Mouse (Mus musculus) left cerebral cortex, postnatal 14 days (tissue): Measurements from ENCODE around the gene Arl10. TPM values are rescaled to one million over a fixed set of nuclear protein-coding genes. Genes with fewer than 3 reads are reported as not detected.

Experiments used
- DNase-seq, 2 experiments: peaks; one replicate each; pipeline ENCODE4 v3.0.0; 2021 to 2022; ENCODE audit warnings: low spot score in 2 of 2, mixed read lengths in 1 of 2
- intact Hi-C: fragments of 180-260 bp; cut with DNase I; formaldehyde crosslinking; loops from one replicate; pipeline ENCODE4 v1.15.1; 2025
- total RNA-seq, 2 experiments: library from RNA; stranded (reverse); gene quantifications; 2 replicates each; pipeline ENCODE4 v1.2.3; 2021

Arl10 gene
- total RNA-seq, 2 experiments from 2014 or later, result 25.6 to 28.5 TPM

DNA sequence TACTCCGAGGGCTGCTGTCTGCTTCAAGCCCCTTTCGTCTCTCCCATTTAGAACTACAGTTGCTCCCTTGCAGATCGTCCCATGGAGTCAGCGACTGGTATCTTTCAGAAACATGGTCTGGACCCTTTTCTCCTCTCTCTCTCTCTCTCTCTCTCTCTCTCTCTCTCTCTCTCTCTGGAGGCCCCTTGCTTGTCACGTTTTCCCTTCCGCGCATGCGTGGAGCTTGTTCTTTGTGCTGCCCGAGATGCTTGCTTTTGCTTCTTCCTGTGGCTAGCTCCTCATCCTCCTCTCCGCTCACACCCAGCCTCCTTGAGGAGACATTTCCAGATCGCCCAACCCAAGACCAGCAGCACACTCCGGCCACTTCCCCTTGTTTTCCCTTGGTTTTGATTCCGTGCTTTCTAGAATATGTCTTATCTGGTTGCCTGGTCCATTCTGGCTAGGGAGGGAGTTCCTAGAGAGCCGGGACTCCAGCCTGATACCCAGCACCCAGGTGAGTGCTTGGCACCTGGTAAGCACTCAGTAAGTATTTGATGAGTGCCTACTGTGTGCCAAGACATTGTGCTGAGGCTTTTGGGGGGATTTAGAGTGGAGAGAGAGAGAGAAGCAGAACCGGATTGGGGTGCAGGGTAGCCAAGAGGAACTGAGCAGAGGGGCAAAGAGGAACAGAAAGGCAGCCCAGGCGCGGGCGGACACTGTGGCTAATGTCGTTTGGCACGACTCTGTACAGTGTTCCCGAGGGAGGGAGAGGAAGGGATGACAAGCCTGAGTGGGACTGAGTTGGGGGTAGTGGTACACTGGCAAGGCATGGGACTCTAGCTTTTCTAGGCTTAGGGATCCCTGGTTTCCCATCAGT lies 3.1 kb downstream of the Arl10 start:
- no peak for DNase-seq
- intact Hi-C loops, result no loop called here

DNA sequence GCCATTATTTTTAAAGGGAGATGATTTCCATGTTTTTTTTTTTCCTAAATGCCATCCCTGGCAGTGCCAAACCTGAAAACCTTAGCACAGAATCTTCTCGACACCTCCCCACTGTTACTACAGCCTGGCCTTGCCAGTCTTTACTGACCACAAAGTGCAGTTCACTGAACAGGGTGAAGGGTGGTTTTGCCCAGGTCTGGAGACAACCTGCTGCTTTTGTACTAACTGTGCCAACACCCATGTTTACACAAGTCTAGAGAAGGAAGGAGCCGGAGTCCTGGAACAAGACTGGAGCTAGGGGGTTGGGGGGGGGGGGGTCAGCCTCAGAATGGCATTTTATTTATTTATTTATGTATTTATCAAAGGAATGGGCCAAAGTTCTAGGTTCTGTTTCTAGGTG lies 6.6 kb downstream of the Arl10 start:
- no peak for DNase-seq
- intact Hi-C loops, result no loop called here

DNA sequence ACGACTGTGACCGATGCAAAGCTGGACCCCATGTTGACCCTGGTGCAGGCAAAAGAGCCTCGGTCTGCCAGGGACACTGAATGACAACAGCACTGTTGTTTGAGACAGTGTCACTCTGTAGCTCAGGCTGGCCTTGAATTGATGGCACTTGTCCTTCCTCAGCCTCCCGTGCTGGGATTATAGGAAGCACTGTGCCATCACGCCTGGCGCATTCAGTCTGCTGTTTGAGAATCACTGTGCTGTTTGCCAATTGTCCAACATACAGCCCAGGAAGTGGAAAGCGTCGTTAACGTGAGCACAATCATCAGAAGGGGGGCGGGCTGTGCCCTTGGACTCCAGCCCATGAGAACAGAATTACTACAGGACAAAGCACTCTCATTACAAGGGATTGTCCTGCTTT lies 7.3 kb downstream of the Arl10 start:
- DNase-seq, result no peak
- intact Hi-C loops, result no loop called here

DNA sequence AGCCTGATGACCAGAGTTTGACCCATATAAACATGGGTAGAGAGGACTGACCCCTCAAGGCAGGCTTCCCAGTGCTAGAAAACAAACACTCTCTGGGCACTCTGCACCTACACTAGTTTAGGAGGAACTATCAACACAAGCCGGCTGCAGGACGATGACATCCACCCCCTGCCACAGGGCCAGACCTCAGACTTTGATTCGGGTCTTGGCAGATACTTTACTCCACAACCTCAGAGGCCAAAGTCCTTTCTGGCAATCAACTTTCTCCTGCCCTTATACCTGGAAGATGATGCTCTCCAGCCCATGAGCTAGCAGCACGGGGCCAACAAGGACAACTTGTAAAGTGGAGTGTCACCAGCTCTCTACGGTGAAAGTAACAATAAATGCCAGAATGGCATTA lies 8.0 kb downstream of the Arl10 start:
- intact Hi-C loops, result no loop called here
- no peak for DNase-seq

DNA sequence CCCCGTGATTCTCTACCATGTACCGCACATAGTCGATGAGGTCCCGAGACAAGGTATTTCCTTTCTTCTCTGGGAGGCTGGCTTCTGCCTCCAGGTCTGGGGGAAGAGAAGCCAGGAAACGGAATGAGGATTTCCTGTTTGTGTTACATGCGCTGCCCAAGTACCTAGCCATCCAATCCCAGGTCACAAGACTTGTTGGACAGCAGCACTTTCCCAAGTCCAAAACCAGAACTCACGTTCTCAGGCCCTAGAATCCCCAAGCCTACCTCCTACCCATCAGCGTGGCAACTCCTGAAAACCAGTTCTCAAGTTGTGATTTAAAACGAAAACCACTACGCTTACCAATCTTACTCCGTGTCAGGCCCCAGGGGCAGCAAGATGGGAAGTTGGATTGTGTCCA lies 11.0 kb downstream of the Arl10 start:
- DNase-seq, result no peak
- intact Hi-C loops, result no loop called here

DNA sequence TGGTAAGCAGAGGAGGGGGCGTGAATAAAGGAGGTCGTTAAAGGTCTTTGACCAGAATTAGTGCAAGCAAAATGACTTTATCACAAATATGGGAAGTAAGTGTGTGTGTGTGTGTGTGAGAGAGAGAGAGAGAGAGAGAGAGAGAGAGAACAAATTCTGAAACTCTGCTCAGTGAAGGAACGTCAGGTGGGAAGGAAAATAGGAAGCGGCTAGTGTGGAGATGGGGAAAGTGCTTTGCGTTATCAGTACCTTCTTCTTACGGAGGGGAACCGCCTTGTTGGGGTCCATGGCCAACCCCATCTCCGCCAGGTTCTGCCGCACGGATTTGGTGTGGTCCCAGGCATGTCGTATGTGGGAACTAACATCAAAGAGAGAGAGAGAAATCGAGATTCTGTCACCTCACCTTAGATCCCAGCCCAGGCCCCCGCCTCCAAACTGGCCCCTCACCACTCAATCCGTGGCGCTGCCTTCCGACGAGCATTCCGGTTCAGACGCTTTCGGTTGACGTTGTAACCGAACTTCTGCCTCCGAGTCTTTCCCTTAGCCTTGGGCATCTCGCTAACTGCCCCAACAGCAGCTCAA lies 14.7 kb downstream of the Arl10 start:
- intact Hi-C loops, result no loop called here
- no peak for DNase-seq

DNA sequence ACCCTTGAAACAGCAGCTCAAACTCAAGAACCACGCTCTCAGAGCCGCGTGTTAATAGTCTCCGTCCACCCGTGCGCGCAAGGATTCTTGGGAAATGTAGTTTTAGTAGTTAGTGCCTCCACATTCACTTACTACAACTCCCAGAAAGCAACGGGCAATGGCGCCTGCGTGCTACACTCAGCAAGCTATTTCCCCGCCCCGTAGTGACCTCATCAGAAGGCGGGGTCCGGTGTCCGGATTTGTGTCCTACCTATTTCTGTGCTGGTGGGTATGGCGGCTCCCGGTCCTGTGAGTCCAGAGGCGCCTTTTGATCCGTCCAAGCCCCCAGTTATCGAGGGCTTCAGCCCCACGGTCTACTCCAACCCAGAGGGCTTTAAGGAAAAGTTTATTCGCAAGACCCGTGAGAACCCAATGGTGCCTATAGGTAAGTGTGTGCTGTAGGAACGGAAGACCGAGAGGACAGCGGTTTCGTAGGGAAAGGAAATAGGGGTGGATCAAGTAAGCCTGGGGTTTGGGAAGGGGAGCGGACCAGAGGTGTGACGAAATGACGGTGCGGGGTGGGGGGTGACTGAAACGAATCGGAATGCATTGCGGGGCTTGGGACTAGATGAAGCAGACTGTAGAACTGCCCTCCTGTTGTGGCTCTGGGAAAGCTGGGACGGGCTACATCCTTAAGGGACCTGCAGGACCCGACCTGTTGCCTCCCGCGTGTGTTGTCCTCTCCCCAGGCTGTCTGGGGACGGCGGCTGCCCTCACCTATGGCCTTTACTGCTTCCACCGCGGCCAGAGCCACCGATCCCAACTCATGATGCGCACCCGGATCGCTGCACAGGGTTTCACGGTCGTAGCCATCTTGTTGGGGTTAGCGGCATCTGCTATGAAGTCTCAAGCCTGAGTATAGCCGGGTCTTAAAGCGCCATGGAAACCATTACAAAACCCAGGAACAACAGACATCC lies 15.5 kb downstream of the Arl10 start, which contains the start of the genes Nop16 and Higd2a:
Gene Nop16, minus strand, starts transcription at position 95 of the 956 bp plus-strand sequence.
Gene Higd2a, plus strand, starts transcription at position 212 of the 956 bp plus-strand sequence.
- intact Hi-C loops, result no loop called here
- DNase-seq, result peak; percentile 97 to 99

DNA sequence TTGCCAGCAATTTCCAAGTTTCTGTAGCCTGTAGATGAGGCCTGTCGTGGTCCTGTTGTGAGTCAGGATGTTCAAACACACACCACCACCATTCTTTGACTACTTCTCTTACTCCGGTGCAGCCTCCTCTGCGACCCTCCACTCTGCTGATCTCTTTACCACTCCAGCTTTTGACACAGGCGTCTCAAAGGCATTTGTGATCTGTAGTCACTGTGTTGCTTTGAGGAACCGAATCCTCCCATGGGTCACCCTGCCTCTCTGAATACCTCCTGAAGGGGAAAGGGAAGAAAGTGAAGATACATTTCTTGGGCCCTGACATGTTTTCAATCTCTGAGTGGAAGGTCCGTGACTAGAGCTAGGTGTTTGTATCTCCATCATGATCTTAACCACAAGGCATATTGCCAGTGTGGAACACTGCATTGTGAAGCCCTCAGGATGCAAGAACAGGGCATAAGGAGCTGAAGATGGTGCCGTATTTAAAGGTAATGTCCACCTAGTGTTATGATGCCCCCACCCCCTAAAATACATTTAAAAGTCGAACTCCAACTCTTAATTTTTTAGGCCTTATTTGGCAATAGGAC lies 17.1 kb downstream of the Arl10 start:
- intact Hi-C loops, result no loop called here
- DNase-seq, result no peak

DNA sequence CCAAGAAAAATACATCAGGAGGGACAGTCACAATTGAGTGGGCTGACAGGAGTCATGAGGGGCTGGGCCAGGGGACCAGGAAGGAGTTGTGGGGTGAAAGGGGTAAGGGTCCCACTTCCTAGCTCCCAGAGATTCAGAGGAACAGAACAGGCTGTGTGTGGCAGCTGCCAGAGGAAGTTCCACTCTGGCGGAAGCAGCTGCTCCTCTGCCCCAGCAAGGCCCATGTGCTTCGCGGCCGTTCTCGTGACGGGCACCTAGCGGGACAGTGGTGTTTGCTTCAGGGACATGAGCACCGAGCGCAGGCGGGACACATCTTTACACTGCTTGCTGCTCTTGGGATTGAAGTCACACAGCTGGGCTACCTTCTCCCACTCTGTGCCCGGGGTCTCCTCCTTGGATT lies 18.8 kb downstream of the Arl10 start:
- no peak for DNase-seq

DNA sequence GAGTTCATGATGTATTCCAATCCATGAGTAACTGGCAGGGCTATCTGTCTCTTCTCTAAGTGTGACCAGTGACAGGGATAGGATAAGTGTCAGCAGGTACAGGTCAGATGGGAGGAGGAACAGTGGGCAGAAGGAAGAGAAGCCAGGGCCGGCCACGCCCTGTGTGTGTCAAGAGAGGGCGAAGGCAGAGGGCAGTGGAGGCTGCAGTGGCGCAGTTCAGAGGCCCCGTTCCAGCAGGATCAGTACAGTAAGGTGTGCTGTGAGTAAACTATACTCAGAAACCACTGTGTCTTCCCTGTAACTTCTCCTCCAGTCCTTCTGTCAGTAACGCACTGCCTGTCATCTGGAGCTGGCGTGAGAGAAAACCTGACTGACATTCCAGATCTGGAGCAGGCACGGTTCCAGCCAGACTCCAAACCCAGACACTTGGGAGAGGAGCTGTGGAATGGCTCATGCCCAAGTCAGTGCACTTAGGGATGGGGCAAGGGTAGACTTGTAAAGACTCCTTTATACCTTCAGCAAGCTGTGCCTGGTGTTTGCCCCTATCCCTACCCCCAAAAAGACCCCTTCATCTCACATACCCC lies 21.4 kb downstream of the Arl10 start:
- no peak for DNase-seq
- intact Hi-C loops, result no loop called here

More for the DNA sequence above, 18.8 kb downstream of the Arl10 start:
- intact Hi-C loops, result no loop called here

DNA sequence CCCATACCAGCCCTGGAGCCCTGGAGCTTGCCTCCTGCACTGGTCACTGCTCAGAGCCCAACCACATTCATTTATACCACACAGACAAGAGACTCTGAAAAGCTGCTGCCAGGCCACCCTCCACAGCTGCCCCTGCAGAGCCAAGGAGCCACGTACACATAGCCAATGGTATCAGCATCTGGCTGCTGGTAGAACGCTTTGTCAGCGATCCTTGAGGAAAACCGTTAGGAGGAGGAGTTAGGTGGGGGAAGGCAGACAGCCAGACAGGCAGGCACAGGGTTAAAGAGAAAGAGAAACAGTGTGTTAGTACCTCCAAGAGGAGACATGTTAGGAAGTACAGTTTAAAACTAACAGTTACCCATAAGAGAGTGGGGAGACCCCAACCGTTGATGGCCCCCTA lies 22.1 kb downstream of the Arl10 start:
- no peak for DNase-seq
- intact Hi-C loops, result no loop called here

DNA sequence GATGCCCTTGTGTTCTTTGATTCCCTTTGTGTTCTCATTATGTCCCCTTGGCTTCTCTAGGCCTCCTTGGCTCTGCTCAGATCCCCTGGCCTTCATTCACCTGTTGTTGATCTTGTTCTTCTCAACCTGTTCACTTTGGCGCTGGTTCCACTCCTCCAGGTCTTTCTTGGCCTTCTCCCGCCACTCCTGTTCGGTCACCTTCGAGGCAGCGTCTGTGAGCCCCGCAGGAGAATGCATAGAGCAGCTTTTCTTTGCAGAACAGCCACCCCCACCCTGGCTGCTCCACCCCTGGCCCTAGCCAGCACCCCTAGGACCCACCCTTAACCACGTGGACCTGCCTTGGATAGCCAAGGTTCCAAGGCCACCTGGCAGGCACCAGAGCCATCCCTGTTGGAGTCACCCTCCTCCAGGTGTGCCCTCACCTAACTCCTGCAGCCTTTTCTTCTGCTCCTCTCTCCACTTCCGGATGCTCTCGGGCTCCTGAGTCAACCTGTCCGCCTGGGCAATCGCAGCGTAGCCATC lies 23.9 kb downstream of the Arl10 start:
- intact Hi-C loops, result no loop called here

DNA sequence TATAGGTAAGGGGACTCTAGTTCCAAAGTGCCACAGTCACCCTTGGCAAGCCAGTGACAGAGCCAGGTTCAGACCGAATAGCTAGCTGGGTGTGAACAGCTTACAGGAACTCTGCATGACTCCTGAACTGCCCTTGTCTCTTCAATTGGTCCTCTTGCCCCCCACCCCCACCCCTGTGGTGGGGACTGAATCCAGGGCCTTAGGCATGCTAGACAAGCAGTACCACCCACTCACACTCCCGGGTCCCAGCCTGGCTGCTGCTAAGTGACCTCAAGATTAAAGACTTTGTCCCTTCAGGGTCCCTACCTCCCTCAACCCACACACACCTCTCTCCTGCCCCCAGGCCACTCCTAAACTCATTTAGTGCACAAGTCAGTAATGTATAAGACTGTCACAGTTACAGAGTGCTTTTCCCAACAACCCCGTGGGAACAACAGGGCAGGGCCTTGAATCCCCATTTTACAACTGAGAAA lies 27.9 kb downstream of the Arl10 start:
- intact Hi-C loops, result no loop called here
- DNase-seq, result no peak

More for the DNA sequence above, 23.9 kb downstream of the Arl10 start:
- DNase-seq, result no peak

DNA sequence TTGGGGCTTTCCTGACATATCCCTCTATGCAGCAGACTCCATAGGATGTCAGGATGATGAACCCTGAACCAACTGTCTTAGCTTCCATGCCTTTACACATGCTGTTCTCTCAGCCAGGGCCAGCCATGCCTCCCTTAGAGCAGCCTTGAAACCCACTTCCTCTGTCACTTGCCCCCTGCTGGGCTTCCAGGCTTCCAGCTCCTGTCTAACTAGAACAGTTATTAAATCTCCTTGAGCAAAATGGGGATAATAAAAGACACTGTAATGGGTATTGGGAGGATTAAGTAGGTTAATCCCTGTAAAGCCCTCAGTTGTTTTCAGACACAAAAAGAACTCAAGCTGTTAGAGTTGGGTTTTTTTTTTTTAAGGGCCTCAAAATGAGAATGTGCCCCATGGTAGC lies 28.7 kb downstream of the Arl10 start:
- intact Hi-C loops, result no loop called here
- no peak for DNase-seq

DNA sequence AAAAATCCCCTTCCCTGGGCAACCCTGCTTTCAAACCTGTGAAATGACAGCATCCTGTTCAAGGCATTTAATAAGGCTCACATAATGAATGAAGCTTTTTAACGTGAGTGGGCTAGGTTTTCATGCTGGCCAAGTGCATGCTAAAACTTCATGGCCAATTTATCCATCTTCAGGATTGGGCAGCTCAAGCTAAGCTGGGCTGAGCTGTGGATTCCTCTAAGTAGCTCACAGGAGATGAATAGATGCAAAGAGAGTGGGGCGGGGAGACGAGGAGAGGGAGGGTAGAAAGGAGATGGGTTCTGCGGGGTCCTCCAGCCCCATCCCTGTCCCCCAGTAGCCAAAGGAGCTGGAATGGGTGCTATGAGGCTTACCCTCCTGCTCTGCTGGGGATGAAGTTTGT lies 29.4 kb downstream of the Arl10 start:
- no peak for DNase-seq
- intact Hi-C loops, result no loop called here

DNA sequence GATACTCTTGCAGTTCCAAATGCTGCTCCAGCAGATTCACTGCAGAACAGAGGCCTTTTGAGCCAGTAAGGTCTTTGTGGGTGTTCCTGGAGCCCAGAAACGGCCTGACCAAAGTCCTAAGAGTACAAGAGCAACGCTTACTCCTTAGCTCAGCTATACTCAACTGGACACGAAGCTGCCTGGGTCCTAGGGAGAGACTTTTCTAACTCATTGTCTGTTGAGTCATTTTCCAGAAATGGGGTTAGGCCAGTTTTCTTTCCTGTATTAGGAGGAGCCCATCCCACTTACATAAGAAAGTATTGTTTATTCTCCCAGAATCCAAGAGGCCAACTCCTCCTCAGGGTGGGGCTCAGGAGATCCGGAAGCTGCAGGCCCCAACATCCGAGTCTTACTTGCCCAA lies 30.6 kb downstream of the Arl10 start:
- no peak for DNase-seq
- intact Hi-C loops, result no loop called here

DNA sequence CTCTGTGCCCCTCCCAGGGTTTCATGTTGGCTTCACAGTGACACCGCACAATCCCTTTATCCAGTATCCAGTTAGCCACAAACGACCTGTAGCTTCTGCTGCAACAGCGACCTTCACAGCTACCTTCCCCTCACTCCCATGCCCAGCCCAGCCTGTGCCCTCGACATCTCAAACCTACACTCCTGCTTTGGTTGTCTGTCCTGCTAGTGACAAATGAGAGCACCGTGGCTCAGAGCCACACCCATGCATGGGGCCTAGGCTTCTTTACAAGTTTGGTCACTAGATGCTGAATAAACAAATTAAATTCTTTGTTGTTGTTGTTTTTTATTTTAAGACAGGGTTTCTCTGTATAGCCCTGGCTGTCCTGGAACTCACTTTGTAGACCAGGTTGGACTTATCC lies 32.4 kb downstream of the Arl10 start:
- intact Hi-C loops, result no loop called here
- DNase-seq, result no peak

DNA sequence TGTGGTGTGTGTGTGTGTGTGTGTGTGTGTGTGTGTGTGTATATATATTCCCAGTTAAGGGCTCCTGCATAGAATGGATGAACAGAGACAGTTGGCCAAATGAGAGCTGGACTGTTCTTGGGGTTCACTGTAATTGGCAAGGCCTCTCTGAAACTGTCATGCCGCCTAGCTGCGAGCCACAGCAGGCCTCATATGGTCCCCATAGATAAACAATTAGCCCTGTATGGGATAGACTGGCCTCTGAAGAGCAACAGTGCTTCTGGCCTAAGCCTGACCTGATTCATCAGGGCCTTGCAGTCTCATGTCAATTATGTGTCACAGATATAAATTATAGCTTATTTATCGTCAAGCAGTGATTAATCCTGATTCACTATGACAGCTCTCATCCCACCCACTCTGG lies 33.2 kb downstream of the Arl10 start:
- intact Hi-C loops, result no loop called here
- DNase-seq, result no peak

DNA sequence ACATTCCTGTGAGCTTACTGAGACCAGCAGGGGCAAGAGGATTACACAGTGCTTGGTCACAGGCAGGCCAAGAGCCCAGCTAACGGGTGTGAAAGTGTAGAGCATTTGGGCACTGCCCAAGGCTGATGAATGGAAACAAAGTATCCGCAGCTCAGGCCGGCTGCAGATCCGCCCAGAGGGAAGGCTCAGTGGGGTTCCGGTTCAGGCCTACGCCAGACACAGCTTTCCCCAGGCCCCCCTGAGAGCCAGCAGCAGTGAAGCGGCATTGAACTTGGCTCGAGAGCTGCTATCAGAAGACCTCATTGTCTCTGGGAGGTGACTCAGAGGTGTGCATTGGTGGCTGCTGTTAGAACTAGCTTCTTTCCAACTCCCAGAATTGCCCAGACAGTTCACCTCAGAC lies 33.9 kb downstream of the Arl10 start:
- intact Hi-C loops, result loop anchor here (1.0 kb wide), 1 partner anchor 32 kb away; no protein-coding TSS in a partner anchor
- DNase-seq, result no peak
